Mouse (Mus musculus) stomach, embryonic 16.5 days (tissue): Measurements from ENCODE around the gene Habp2. TPM values are rescaled to one million over a fixed set of nuclear protein-coding genes. Genes with fewer than 3 reads are reported as not detected.

Experiments used
- ATAC-seq: fragments of 200-750 bp; cut with Nextera tagmentation; 2 replicates; pipeline ENCODE4 v1.8.0; 2017; ENCODE audit warnings: moderate number of reproducible peaks, moderate TSS enrichment; ENCODE audit not compliant: insufficient read depth, low FRiP score
- H3K27ac ChIP-seq: fragments of 300-500 bp; sonication (generic); 2 replicates; pipeline ENCODE4 v1.5.1; 2014; ENCODE audit warnings: low read length
- H3K27me3 ChIP-seq: fragments of 300-500 bp; sonication (generic); 2 replicates; pipeline ENCODE4 v1.6.1; 2014; ENCODE audit warnings: low read length, control low read depth, mixed read lengths; ENCODE audit not compliant: control insufficient read depth, insufficient read depth
- H3K36me3 ChIP-seq: fragments of 300-500 bp; sonication (generic); 2 replicates; pipeline ENCODE4 v1.6.1; 2014; ENCODE audit warnings: low read length; ENCODE audit not compliant: control insufficient read depth, insufficient read depth
- H3K4me1 ChIP-seq: fragments of 300-500 bp; sonication (generic); 2 replicates; pipeline ENCODE4 v1.6.1; 2014; ENCODE audit warnings: low read length, control low read depth, mixed read lengths; ENCODE audit not compliant: control insufficient read depth, insufficient read depth
- H3K4me2 ChIP-seq: fragments of 300-500 bp; sonication (generic); 2 replicates; pipeline ENCODE4 v1.6.1; 2014; ENCODE audit warnings: low read depth, low read length, mixed read lengths
- H3K4me3 ChIP-seq: fragments of 300-500 bp; sonication (generic); replicated peaks from 2 replicates; pipeline ENCODE4 v1.5.1; 2014; ENCODE audit warnings: mild to moderate bottlenecking, low read length
- H3K9ac ChIP-seq: fragments of 300-500 bp; sonication (generic); 2 replicates; pipeline ENCODE4 v1.6.1; 2014; ENCODE audit warnings: low read length
- H3K9me3 ChIP-seq: fragments of 300-500 bp; sonication (generic); replicated peaks from 2 replicates; pipeline ENCODE4 v1.6.1; 2016; ENCODE audit warnings: low read length, control low read depth; ENCODE audit not compliant: control insufficient read depth
- WGBS: fragments of 180-500 bp; shearing (Covaris S2); extraction: QIAGEN DNeasy Blood & Tissue Kit; methylation state at CpG from one replicate; pipeline ENCODE4 v1.1.7; 2014; 5-methylcytosine and 5-hydroxymethylcytosine counted together
- polyA plus RNA-seq: library from polyadenylated mRNA; unstranded; fragments of >200 nt; fragmentation: Nextera tagmentation; extraction: Ambion mirVana; gene quantifications from 2 replicates; pipeline ENCODE4 v1.2.1, GENCODE M21; 2015

Gene Habp2
- polyA plus RNA-seq, 1 experiment from 2014 or later = 34.5 TPM

DNA sequence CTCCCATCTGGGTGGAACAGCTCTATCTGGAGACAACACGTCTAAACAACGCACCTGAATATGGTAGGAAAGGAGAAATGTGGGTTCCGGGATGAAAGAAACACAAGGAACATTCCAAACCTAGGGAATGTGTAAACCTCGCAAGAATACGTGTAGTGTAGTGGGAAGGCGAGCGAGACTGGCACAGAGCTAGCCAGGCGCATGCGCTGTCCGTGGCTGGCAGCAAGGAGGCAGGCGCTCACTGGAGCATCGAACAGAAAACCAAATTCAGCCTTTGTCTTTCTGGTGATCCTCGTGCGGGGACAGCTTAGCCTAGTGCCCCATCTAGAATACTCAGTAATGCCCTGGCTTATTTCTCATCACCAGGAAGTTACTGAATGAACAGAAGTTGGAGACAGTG lies 23.2 kb upstream of the Habp2 start:
- no peak overlapping the region for H3K4me3 ChIP-seq
- H3K27me3 ChIP-seq = no peaks in the 10 kb centered on the region
- H3K27ac ChIP-seq = no peak overlapping the region
- 77% methylated on average over 14 of the region's 14 CpGs for WGBS
- no peak overlapping the region for H3K9ac ChIP-seq
- H3K36me3 ChIP-seq = no peaks in the 10 kb centered on the region
- H3K9me3 ChIP-seq = no peaks in the 10 kb centered on the region
- H3K4me1 ChIP-seq = no peaks in the 10 kb centered on the region
- H3K4me2 ChIP-seq = no peak overlapping the region; the same call in 1 of the 2 replicates
- ATAC-seq = no peak

DNA sequence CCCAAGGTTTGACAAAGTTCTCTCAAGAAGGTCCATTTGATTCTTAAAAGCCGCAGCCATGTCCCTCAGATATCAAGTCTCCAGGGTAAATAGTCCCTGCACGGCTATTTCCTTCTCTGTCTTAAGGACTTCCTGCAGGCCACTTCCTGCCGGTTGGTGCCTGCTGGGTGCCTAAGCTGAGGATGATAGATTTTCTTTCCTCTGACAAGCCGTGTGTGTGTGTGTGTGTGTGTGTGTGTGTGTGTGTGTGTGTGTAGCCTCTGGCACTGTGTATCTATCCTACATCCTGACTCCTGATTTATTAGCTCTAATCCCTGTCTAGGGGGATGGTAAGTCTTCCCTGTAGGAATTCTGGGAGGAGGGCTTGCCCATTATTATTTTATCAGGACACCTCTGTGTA lies 22.8 kb upstream of the Habp2 start:
- 28% methylated on average over 4 of the region's 4 CpGs for WGBS
- ATAC-seq = no peak
- no peak overlapping the region for H3K4me2 ChIP-seq
- H3K36me3 ChIP-seq = no peaks in the 10 kb centered on the region
- no peak overlapping the region for H3K9ac ChIP-seq
- H3K4me1 ChIP-seq = no peaks in the 10 kb centered on the region
- no peaks in the 10 kb centered on the region for H3K9me3 ChIP-seq
- no peaks in the 10 kb centered on the region for H3K27me3 ChIP-seq
- no peak overlapping the region for H3K4me3 ChIP-seq
- no peak overlapping the region for H3K27ac ChIP-seq

DNA sequence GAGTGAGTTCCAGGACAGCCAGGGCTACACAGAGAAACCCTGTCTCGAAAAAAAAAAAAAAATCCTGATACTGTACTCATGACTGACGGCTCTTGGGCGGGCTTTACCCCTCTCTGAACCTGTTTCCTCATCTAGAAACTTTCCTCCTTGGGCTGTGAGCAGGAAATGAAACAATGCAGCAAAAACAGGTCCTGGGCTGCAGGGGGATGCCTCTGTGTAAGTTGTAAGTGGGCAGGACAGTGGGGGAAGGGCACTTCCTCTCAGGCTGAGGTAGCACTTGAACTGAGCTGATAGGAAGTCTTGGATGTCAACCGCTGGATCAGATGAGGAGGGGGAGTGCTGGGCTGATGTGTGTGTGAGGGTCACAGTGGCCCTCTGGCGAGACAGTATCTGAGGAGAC lies 21.8 kb upstream of the Habp2 start:
- Histone ChIP-seq H3K27me3 (no peaks in the 10 kb centered on the region), H3K4me3 (no peak overlapping the region), H3K9ac (no peak overlapping the region), H3K4me1 (no peaks in the 10 kb centered on the region), H3K36me3 (no peaks in the 10 kb centered on the region), H3K4me2 (no peak overlapping the region), H3K9me3 (no peaks in the 10 kb centered on the region), H3K27ac (no peak overlapping the region)
- 73% methylated on average over 5 of the region's 5 CpGs for WGBS
- no peak for ATAC-seq

DNA sequence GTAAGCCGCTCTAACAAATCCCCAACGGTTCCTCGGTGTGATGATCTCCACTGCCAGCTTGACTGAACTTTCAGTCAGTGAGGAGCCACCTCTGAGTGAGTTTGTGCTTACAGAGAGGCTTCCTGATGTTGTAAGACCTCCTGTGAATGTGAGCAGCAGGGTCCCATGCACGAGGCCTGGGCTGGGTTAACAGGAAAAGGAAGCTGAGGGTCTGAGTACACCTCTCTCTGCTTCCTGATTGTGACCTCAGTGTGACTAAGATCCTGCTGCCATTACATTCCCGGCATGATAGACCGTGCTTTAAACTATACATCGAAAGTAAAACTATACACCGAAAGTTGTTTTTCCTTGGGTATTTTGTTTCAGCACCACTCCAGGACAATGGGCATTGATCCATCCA lies 14.9 kb upstream of the Habp2 start:
- H3K4me1 ChIP-seq = no peaks in the 10 kb centered on the region
- H3K27me3 ChIP-seq = no peaks in the 10 kb centered on the region
- WGBS = 81% methylated on average over 8 of the region's 8 CpGs
- H3K9ac ChIP-seq = no peak overlapping the region
- H3K4me3 ChIP-seq = no peak overlapping the region
- H3K4me2 ChIP-seq = no peak overlapping the region
- no peaks in the 10 kb centered on the region for H3K36me3 ChIP-seq
- H3K27ac ChIP-seq = no peak overlapping the region
- H3K9me3 ChIP-seq = no peaks in the 10 kb centered on the region
- no peak for ATAC-seq

DNA sequence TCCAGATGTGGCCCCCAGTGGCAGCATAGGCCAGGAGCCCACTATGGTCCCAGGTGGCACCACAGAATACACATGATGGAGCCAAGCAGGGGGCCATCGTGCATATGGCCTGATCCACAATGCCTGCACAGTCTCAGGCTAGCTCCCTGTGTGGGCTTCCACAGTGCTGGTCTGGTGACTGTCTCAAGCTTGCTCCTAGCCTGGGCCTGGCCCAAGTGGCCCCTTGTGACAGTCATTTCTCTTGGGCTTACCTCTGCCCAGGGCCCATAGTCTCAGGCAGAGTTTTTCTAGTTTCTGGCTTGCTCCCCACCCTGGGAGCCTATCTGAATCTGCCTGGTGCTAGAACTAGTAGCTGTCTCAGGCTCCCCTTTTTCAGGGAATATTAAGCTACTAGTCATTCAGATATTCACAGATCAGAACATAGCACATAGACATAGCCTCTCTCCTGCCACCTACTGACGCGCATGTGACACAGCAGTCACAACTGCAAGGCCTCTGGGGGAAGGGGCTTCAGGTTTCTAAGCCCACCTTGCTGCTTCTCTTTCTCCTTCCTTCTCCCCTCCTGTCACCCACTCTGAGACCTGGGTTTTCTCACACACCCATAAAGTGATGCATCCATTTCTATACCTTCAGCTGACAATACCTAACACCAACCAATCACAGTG lies 9.7 kb upstream of the Habp2 start:
- H3K36me3 ChIP-seq = no peaks in the 10 kb centered on the region
- no peaks in the 10 kb centered on the region for H3K9me3 ChIP-seq
- no peak overlapping the region for H3K9ac ChIP-seq
- WGBS = 43% methylated on average over 3 of the region's 3 CpGs
- H3K4me1 ChIP-seq = no peaks in the 10 kb centered on the region
- ATAC-seq = no peak
- no peak overlapping the region for H3K27ac ChIP-seq
- no peak overlapping the region for H3K4me2 ChIP-seq
- H3K27me3 ChIP-seq = no peaks in the 10 kb centered on the region
- no peak overlapping the region for H3K4me3 ChIP-seq

DNA sequence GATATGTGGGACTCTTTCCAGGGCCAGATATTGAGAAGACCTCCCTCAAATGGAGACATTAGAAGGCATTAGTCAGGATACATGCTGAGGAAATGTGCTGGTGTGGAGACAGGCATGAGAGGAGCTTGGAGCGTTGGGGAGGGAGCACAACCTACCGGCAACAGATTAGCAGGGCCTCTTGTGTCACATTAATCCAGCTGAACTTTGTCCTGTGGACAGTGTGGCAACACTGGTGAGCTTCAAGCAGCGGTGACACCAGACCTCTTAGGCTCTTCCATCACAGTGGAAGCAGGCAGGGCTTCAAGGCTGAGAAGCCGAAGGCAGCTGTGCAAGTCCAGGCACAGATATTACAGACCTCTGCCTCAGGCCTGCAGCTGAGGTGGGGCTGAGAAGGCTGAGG lies 9.0 kb upstream of the Habp2 start:
- H3K4me2 ChIP-seq = no peak overlapping the region
- H3K4me3 ChIP-seq = no peak overlapping the region
- no peak overlapping the region for H3K27ac ChIP-seq
- no peaks in the 10 kb centered on the region for H3K27me3 ChIP-seq
- H3K4me1 ChIP-seq = no peaks in the 10 kb centered on the region
- H3K9ac ChIP-seq = no peak overlapping the region
- ATAC-seq = no peak
- no peaks in the 10 kb centered on the region for H3K36me3 ChIP-seq
- no peaks in the 10 kb centered on the region for H3K9me3 ChIP-seq
- 64% methylated on average over 4 of the region's 4 CpGs for WGBS

DNA sequence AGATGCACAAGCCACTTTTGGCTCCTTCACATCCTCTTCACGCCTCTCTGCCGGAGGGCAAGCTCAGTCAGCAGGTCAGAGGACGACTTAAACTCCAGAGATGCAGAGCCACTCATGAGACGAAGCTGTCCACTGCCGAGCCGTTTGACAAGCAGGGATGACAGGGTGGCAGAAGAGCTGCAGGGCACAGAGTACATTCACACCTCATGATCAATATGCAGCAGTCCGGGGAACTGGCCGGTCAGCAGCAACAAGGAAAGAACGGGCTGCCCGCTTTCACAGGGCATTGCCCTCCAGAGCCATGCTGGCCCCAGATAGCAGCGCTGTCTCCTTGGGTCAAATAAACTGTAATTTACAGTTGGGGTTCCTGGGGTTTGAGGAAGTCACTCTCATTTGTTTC lies 8.6 kb upstream of the Habp2 start:
- H3K27me3 ChIP-seq = no peaks in the 10 kb centered on the region
- no peaks in the 10 kb centered on the region for H3K4me1 ChIP-seq
- no peak overlapping the region for H3K27ac ChIP-seq
- H3K4me3 ChIP-seq = no peak overlapping the region
- no peak overlapping the region for H3K4me2 ChIP-seq
- 80% methylated on average over 11 of the region's 11 CpGs for WGBS
- H3K9me3 ChIP-seq = no peaks in the 10 kb centered on the region
- H3K36me3 ChIP-seq = no peaks in the 10 kb centered on the region
- no peak for ATAC-seq
- H3K9ac ChIP-seq = no peak overlapping the region

DNA sequence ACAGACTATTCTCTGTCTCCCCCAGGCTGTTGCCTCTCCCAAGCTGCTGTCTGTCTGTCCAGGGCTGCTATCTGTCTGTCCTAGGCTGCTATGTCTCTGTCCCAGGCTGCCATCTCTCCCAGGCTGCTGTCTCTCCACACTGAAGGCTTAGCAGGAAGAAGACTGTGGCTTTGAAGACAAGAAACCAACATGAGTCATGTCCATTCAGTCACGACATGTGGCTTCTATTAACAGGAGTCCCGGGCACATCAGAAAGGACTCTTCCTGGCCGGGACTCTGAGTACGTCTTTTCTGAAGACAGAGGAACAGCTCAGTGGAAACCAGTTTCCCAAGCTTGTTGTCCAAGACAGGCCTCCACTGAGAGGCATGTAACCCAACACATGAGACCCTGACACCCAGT lies 1.7 kb upstream of the Habp2 start:
- Histone ChIP-seq H3K4me1 (no peaks in the 10 kb centered on the region), H3K27me3 (no peaks in the 10 kb centered on the region), H3K27ac (no peak overlapping the region), H3K9me3 (no peaks in the 10 kb centered on the region), H3K4me2 (no peak overlapping the region), H3K9ac (no peak overlapping the region), H3K4me3 (no peak overlapping the region), H3K36me3 (no peaks in the 10 kb centered on the region)
- 72% methylated on average over 4 of the region's 4 CpGs for WGBS
- no peak for ATAC-seq

DNA sequence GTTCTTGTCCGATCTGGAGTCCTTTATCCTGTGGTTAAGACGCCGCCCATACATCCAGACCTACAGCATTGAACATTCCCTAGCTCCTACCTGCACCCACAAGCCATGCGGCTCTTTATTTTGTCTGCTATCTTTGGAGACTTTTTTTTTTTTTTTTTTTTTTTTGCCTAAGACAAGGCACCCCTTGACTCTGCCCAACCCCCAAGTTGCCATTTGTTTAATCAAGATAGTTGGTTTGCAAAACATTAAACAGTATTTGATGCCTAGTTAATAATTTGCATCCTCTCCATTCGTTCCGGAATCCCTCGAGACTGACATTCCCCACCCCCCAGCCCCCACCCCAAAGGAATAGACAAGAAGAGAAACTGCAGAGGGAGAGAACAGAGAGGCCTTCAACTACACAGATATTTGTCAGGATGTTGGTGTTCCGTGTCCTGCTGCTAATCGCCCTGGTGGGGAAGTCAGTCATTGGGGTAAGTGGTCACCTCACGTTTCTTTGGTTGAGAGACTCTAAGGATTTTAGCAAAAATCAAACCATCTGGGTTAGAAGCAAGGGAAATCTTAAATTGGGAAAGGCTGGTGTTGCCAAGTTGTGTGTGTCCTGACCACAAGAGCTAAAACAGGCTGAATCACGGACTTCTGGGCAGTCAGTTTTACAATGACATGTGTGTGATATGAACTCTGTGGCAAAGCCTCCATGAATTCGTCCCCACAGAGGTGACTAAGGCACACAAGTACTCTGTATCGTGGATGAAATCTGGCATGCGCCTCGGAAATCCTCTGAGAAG lies 837 bp downstream of the Habp2 start:
- Histone ChIP-seq H3K9ac (no peak overlapping the region), H3K9me3 (no peaks in the 10 kb centered on the region), H3K27me3 (no peaks in the 10 kb centered on the region), H3K36me3 (no peaks in the 10 kb centered on the region), H3K4me2 (peak overlapping the region; percentile 35; the same call in 1 of the 2 replicates), H3K4me1 (peaks cover 6% of the 10 kb centered on the region), H3K4me3 (peak overlapping the region; percentile 25), H3K27ac (no peak overlapping the region)
- WGBS = 63% methylated on average over 15 of the region's 15 CpGs
- ATAC-seq = peak; percentile 56
